Mouse (Mus musculus): ENCODE results near the gene Slc39a12. TPM values are rescaled to one million over a fixed set of nuclear protein-coding genes. Genes with fewer than 3 reads are reported as not detected.
A peak's percentile ranks its signal among the peaks of the same experiment; 100 is the strongest.

Slc39a12 gene
- polyA plus RNA-seq (2012; rRNA removed): 0.14 and 0.26 TPM in 2 replicates
- polyA plus RNA-seq (2014; fragmentation: Nextera tagmentation; extraction: Ambion mirVana): 0.19 and 0.25 TPM in 2 replicates

DNA sequence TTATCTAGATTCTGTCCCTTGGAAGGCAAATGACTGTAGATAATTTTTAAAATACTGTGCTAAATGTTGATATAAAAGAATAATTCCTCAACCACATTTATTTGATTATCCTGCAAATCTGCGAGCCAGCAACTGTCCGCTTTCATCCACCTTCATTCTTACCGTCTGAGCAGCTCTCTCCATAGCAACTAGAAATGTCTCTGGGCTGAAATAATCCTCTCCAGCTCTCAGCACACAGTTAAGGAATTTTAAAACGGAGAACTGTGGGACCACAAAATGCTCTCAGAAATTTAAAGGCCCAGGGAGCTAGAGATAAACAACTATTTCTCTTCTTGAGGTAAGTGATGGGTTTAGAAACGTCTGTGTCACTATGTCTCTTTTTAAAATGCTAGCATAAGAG lies at the start of gene Slc39a12:
Gene Slc39a12, plus strand, starts transcription at position 155 of the 400 bp plus-strand sequence.
- no peak within 1 kb of the TSS for H3K4me3 ChIP-seq (replicated peaks; ENCODE audit: low read length)
- DNase-seq (ENCODE audit: low spot score) (no peak), ATAC-seq (ENCODE audit: low FRiP score, low read depth) (no peak; the same call in 1 of the 2 replicates)
- TF ChIP-seq POLR2A (IDR thresholded peaks at IDR 0.05; ENCODE audit: borderline replicate concordance, extremely low read depth, insufficient read depth, insufficient read length): no peak
- H3K36me3 ChIP-seq (ENCODE audit: control insufficient read depth, insufficient read depth, low read length): no peaks in the 10 kb centered on the region
- H3K4me2 ChIP-seq (replicated peaks; ENCODE audit: low read depth, low read length, severe bottlenecking): no peak within 1 kb of the TSS
- no peak within 1 kb of the TSS for H3K27ac ChIP-seq (replicated peaks; ENCODE audit: low read depth, low read length)
- no peaks in the 10 kb centered on the region for H3K9me3 ChIP-seq (ENCODE audit: control insufficient read depth, low read length)
- H3K4me1 ChIP-seq (ENCODE audit: control insufficient read depth, insufficient read depth, low read length): peaks cover 7% of the 10 kb centered on the region; the same call in 1 of the 2 replicates
- WGBS: 35% methylated on average over 5 of the region's 5 CpGs
- no peaks in the 10 kb centered on the region for H3K27me3 ChIP-seq (ENCODE audit: control insufficient read depth, insufficient read depth, low read length)
- H3K9ac ChIP-seq (ENCODE audit: low read depth, low read length, severe bottlenecking): no peak within 1 kb of the TSS

DNA sequence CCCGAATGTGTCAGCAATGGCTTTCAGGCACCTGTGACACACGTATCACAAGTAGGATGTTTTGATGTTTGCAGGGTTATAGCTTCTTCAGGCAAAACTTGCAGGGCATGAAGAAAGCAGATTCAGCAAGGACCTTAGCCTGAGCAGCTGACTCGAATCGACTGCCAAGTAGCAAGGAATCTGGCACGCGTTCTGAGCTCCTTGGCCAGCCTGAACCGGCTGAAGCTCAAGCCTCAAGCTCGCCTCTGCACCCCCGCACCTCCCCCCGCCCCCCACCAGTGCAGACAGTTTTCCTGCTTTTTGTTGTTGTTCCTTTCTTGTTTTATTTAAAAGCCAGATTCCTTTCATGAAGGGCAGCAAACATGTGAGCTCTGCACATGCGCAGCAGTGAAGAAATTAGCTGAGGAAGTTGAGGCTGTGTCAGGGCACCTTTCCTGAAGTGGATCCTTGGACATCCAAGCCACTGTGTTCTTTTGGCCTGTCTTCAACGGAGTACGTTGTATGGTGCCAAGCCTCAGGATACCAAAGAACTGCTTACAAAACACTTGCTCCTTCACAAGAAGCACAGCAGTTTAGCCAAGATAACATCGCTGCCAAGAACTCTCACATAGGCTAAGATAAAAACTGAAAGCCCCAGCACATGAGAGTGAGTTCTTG lies 46.3 kb upstream of the Slc39a12 start:
- Histone ChIP-seq H3K9ac (ENCODE audit: low read depth, low read length, severe bottlenecking) (no peak overlapping the region), H3K4me3 (replicated peaks; ENCODE audit: low read length) (no peak overlapping the region), H3K4me2 (replicated peaks; ENCODE audit: low read depth, low read length, severe bottlenecking) (no peak overlapping the region), H3K36me3 (ENCODE audit: control insufficient read depth, insufficient read depth, low read length) (no peaks in the 10 kb centered on the region), H3K27ac (replicated peaks; ENCODE audit: low read depth, low read length) (no peak overlapping the region), H3K27me3 (ENCODE audit: control insufficient read depth, insufficient read depth, low read length) (no peaks in the 10 kb centered on the region), H3K9me3 (ENCODE audit: control insufficient read depth, low read length) (no peaks in the 10 kb centered on the region), H3K4me1 (ENCODE audit: control insufficient read depth, insufficient read depth, low read length) (no peaks in the 10 kb centered on the region)
- DNase-seq (ENCODE audit: low spot score) (peak; percentile 86), ATAC-seq (ENCODE audit: low FRiP score, low read depth) (0 out of 2 replicates have a peak, but pooled peaks have one; percentile 73)
- no peak for TF ChIP-seq POLR2A (IDR thresholded peaks at IDR 0.05; ENCODE audit: borderline replicate concordance, extremely low read depth, insufficient read depth, insufficient read length)
- 68% methylated on average over 14 of the region's 14 CpGs for WGBS

DNA sequence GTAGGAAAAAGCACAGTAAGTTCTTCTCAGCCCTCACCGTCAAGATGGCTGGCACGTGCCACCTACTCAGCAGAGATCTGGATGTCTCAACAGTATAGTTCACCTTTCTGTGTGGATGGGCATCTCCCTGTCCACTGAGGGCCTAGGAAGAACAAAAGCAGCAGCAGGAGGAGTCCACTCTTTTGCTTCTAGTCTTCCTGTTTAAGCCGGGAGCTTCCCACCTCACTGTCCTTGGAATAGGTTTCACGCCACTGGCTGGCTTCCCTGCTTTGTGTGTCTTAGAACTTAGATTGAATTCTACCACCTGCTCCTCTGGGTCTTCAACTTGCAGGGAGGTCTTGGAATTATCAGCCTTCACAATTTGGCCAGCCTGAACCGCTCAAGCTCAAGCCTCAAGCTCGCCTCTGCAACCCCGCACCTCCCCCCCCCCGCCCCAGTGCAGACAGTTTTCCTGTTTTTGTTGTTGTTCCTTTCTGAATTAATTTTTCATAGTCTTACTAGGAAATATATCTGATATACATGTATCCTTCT lies 45.7 kb upstream of the Slc39a12 start:
- TF ChIP-seq POLR2A (IDR thresholded peaks at IDR 0.05; ENCODE audit: borderline replicate concordance, extremely low read depth, insufficient read depth, insufficient read length): no peak
- no peak for ATAC-seq (ENCODE audit: low FRiP score, low read depth)
- Histone ChIP-seq H3K27me3 (ENCODE audit: control insufficient read depth, insufficient read depth, low read length) (no peaks in the 10 kb centered on the region), H3K27ac (replicated peaks; ENCODE audit: low read depth, low read length) (no peak overlapping the region), H3K9ac (ENCODE audit: low read depth, low read length, severe bottlenecking) (no peak overlapping the region), H3K4me2 (replicated peaks; ENCODE audit: low read depth, low read length, severe bottlenecking) (no peak overlapping the region), H3K4me3 (replicated peaks; ENCODE audit: low read length) (no peak overlapping the region), H3K4me1 (ENCODE audit: control insufficient read depth, insufficient read depth, low read length) (no peaks in the 10 kb centered on the region), H3K9me3 (ENCODE audit: control insufficient read depth, low read length) (no peaks in the 10 kb centered on the region), H3K36me3 (ENCODE audit: control insufficient read depth, insufficient read depth, low read length) (no peaks in the 10 kb centered on the region)
- no peak for DNase-seq (ENCODE audit: low spot score)
- 92% methylated on average over 8 of the region's 8 CpGs for WGBS

DNA sequence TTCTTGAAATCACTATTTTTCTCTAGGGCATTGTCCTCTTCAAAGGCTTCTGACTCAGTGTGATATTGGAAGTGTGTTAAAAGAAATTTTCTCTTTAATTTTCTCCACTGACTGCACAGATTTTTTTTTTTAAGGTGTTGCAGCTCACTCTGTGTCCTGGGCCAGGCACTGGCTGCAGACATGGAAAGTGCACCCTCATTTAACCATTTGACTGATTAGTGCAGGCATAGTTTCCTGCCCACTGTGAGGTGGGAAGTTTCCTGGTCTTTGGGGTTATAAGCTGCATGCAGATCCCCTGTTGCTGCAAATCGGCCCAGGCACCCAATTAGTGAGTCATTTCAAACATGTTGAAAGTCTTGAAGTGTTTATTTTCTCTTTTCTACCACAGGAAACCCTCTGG lies 740 bp downstream of the Slc39a12 start:
- Histone ChIP-seq H3K4me2 (replicated peaks; ENCODE audit: low read depth, low read length, severe bottlenecking) (no peak overlapping the region), H3K36me3 (ENCODE audit: control insufficient read depth, insufficient read depth, low read length) (no peaks in the 10 kb centered on the region), H3K9me3 (ENCODE audit: control insufficient read depth, low read length) (no peaks in the 10 kb centered on the region), H3K4me3 (replicated peaks; ENCODE audit: low read length) (no peak overlapping the region), H3K9ac (ENCODE audit: low read depth, low read length, severe bottlenecking) (no peak overlapping the region), H3K27me3 (ENCODE audit: control insufficient read depth, insufficient read depth, low read length) (no peaks in the 10 kb centered on the region), H3K27ac (replicated peaks; ENCODE audit: low read depth, low read length) (no peak overlapping the region), H3K4me1 (ENCODE audit: control insufficient read depth, insufficient read depth, low read length) (peaks cover 7% of the 10 kb centered on the region; the same call in 1 of the 2 replicates)
- no peak for TF ChIP-seq POLR2A (IDR thresholded peaks at IDR 0.05; ENCODE audit: borderline replicate concordance, extremely low read depth, insufficient read depth, insufficient read length)
- WGBS: 13% methylated on average over 1 of the region's 1 CpGs
- ATAC-seq (ENCODE audit: low FRiP score, low read depth) (no peak), DNase-seq (ENCODE audit: low spot score) (no peak)

DNA sequence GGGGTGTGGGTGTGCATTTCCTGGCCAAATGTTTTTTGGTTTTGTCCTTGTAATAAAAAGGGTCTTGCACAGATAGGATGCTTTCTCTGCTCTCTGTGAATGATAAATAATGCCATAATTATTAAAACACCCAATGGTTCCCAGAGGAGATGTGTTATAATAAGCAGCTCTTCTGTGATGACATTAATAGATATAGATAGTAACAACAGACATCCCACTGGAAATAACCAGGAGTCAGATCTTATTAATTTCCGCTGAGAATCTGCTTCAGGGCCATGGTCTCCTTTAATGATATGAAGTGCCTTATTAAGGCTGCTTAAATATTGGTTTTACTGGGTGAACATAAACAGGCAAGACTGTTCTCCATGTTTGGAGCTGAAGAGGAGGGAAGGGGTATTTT lies 2.8 kb downstream of the Slc39a12 start:
- no peaks in the 10 kb centered on the region for H3K36me3 ChIP-seq (ENCODE audit: control insufficient read depth, insufficient read depth, low read length)
- DNase-seq (ENCODE audit: low spot score) (no peak), ATAC-seq (ENCODE audit: low FRiP score, low read depth) (no peak)
- peaks cover 7% of the 10 kb centered on the region; the same call in 1 of the 2 replicates for H3K4me1 ChIP-seq (ENCODE audit: control insufficient read depth, insufficient read depth, low read length)
- TF ChIP-seq POLR2A (IDR thresholded peaks at IDR 0.05; ENCODE audit: borderline replicate concordance, extremely low read depth, insufficient read depth, insufficient read length): no peak
- no peaks in the 10 kb centered on the region for H3K27me3 ChIP-seq (ENCODE audit: control insufficient read depth, insufficient read depth, low read length)
- 79% methylated on average over 1 of the region's 1 CpGs for WGBS
- H3K4me3 ChIP-seq (replicated peaks; ENCODE audit: low read length): no peak overlapping the region
- H3K9me3 ChIP-seq (ENCODE audit: control insufficient read depth, low read length): no peaks in the 10 kb centered on the region
- H3K27ac ChIP-seq (replicated peaks; ENCODE audit: low read depth, low read length): no peak overlapping the region
- H3K9ac ChIP-seq (ENCODE audit: low read depth, low read length, severe bottlenecking): no peak overlapping the region
- H3K4me2 ChIP-seq (replicated peaks; ENCODE audit: low read depth, low read length, severe bottlenecking): no peak overlapping the region
